Mouse (Mus musculus) spleen, postnatal 4 days (tissue): ENCODE results near the gene Tbc1d13.
"Not testable (repeated sequence)": the region's sequence is repeated elsewhere in the genome, so short reads cannot be mapped to it uniquely, and the experiment has no call there.

Experiments
- DNase-seq, 2 experiments: peaks; one replicate each; pipeline ENCODE4 v3.0.0; 2022; ENCODE audit warnings: low spot score in 2 of 2

The Tbc1d13 gene

DNA sequence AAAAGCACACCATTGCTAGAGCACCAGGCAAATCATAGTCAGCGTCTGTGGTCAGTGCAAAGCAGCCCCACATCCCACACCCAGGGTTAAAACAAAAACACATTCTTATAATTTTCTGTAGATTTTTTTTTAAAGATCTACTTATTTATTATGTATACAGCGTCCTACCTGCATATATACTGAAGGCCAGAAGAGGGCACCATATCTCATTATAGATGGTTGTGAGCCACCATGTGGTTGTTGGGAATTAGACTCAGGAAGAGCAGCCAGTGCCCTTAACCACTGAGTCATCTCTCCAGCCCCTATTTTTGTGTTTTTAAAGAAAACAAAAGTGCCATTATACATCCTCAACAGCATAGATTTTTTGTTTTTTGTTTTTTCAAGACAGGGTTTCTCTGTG lies 4.8 kb upstream of the Tbc1d13 start:
- DNase-seq: no peak

DNA sequence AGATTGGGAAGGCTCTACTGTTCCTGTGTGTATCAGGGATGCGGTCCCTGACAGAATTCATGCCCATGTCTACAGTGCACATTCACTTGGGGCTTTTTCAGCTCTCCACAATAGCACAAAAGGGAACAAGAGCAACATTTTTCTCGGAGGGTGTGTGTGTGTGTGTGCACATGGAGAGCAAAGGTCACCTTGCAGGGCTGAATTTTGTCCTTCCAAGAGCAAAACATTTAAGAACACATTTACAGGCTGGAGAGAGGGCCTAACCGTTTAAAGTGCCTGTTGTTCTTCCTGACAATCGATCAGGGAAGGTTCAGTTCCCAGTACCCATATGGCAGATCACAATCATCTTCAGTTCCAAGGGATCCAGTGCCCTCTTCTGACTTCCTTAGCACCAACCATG lies 3.4 kb upstream of the Tbc1d13 start:
- DNase-seq: no peak

DNA sequence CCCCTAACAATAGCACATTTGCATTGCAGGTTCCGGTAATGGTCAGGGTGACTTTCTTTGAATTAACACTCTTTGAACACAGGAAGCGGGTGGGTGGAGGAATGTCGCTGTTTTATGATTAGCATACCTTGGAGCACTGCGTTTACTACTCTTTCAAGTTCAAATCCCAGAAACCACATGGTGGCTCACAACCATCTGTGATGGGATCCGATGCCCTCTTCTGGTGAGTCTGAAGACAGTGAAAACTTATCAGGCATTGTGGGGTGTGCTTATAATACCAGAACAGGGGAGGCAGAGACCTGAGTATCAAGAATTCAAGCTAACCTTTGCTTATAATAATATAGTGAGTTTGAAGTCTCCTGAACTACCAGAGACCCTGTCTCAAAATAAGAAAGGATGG lies 2.3 kb upstream of the Tbc1d13 start:
- not testable (repeated sequence) for DNase-seq

DNA sequence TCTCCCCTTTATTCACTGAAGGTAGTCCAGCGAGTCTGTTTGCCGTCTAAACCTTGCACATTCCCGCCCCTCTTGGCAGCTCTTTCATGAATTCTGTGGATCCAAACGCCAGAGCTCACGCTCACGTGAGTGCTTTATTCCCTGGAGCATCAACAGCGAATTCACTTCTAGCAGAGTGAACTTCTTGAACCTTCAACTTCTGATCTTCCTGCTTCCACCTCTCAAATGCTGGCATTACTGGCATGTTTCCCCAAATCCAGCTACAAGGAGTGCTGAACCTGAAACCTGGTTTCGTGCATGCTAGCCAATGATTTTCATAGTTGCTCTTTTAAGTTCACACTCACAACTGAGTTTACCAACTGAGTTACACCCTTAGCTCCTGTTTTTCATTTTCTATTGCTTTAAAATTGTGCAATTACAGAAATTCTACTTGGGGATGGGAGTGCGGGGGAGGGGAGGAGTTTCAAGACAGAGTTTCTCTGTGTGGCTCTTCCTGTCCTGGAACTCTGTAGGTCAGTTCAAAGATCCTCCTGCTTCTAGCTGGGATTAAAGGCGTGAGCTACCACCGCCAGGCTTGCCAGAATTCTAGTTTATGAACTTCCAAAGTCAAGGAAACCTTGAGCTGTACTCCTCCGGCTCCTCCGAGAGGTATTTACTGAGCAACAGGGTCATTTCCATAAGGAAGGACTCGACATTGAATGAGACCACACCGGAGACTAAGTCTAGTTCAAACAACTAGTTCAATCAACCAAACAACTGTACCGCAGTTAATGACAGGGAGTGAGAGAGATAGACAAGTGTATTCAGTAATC lies 539 bp upstream of the Tbc1d13 start:
- no peak for DNase-seq

DNA sequence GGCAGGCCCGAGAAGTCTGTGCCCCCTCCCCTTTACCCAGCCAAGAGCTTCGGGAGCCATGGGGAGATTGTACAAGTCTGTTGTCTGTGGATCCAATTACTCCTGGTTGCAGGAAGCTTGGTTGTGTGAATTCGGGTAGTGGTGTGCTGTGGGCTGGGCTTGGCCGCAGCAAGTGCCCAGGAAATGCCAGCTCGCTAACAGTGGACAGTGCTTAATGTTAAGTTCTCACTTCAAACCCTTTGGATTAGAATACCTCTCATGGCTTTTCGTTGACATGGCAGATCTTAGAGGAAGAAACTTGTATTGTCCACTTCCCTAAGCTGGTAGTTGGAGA lies 799 bp downstream of the Tbc1d13 start:
- DNase-seq: no peak

DNA sequence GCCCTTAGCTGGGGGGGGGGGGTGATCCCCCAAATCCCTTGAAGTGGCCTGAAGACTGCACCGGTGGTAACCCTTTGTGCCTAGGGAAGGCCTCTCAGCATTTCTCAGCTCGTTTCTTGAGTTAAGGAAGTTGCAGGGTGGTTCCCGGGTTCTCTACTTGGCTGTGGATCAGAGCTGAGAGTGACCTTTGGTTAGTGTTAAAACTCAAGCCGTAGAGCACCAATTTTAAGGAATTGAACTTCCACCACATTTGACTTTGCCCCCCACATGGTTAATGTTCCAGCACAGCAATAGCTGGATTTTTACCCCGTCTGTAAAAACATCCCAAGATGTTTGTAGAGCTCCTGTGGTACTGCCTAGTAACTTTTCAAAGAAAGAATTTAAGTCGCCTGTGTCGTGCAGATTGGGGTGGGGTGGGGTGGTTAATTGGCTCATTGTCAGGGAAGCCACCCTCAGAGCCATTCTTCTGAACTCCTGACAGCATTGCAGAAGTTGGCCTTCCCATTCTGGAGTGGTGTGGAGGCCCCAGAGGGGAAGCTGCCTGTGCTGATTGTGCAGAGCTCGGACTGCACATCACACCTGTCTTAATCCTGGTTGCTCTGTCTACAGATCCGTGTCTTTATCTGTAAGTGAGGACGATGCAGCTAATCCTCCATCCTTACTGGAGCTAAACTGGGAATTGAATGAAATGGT lies 1.5 kb downstream of the Tbc1d13 start:
- no peak for DNase-seq

DNA sequence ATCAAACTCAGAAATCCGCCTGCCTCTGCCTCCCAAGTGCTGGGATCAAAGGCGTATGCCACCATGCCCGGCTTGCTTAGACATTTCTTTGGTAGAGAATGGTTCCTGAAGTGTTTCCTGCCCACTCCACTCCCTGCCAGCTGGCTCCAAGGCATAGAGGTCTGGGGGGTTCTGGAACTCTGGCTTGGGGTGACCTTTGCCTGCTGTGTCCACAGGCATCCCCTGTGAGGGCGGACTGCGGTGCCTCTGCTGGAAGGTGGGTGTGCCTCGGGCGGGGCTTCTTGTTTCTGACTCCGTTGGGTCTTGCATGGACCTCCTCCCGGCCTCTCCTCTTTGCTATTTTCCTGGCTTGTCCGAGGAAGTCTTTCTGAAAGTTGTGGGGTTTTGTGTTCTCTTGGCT lies 2.9 kb downstream of the Tbc1d13 start:
- no peak for DNase-seq

DNA sequence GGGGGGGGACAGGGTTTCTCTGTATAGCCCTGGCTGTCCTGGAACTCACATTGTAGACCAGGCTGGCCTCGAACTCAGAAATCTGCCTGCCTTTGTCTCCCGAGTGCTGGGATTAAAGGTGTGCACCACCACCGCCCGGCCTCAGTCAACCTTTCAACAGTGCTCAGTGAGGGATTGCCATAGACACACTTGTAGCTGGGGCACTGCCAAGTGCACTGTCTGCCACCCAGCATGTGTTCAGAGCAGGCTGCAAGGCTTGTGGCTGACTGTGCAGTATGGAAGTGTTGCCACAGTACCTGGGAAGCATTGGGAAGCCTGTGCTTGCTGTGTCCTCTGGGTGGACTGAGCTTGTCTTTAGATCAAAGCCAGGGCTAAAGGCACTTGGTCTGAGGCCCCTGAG lies 6.5 kb downstream of the Tbc1d13 start:
- DNase-seq: not testable (repeated sequence)

DNA sequence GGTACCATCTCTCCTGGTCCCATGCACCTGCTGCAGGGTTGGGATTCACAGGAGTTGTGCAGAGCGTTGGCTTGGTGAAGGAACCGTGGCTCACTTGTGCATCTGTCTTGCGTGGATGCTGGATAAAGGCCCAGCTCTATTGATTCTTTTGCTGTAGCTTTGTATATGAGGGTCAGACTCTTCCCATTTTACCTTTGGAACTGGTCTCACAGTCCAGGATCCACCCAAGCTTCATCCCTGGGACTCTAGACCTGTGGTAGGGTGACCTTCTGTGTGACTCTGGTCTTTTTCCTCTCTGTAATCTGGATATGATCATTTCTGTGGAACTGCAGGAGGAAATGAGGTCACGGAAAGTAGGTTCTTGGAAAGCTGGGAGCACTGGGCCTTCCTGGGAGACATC lies 10.9 kb downstream of the Tbc1d13 start:
- DNase-seq: no peak

DNA sequence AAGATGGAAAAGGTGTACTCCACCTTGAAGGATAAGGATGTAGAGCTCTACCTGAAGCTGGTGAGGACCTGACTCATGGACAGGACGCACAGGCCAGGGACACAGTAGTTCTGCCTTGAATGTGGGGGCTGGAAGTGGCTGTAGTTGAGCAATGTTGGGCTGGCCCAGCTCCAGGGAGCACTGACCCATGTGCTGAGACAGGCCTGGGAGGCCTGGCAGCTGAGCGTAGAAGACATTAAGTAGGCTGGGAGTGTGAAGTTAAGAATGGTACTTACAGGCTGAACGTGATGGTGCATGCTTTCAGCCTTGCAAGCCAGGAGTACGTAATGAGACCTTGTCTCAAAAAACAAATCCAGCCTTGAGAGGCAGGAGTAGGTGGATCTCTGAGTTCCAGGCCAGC lies 13.9 kb downstream of the Tbc1d13 start:
- no peak for DNase-seq

DNA sequence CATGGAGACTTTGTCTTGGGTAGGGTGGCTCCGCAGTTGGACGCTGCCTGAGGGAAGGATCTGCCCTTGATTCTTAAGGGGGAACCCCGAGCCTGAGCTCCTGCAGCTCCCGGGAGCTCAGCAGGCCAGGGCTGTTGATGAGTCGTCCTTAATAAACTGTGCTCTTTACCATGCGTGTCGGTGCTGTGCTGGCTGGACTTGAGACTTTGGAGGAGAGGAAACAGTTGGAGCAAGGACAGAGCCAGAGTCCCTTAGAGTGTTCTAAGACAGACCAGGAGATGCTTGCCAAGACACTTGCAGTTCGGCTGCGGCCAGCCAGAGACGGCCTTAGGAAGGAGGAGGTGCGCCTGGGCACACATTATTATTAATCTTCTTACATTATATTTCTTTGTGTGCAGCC lies 18.3 kb downstream of the Tbc1d13 start:
- no peak for DNase-seq

DNA sequence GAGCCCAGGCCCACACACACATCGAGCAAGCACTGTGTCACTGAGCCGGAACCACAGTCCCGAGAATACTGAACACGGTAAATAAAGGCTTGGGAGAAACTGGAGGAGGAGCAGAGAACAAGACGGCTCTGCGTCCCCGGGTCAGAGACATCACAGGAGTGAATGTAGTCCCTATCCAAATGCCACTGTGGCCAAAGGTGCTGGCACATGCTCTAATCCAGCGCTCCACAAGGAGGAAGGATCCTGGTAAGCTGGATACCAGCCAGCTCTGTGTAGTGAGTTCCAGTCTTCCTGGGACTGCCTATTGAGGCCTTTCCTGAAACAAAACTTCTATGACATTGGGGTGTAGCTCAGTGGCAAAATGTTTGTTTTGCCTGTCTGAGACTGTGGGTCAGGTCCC lies 19.1 kb downstream of the Tbc1d13 start:
- no peak for DNase-seq

DNA sequence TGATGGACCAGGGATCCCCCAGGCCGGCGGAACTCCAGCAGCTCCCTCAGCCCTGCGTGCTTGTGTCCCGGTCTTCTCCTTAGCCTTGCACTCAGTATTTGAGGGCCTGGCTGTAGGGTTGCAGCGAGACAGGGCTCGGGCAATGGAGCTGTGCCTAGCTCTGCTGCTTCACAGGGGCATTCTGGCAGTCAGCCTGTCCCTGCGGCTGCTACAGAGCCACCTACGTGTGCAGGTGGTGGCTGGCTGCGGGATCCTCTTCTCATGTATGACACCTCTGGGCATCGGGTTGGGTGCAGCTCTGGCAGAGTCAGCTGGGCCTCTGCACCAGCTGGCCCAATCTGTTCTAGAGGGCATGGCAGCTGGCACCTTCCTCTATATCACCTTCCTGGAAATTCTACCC lies 26.3 kb downstream of the Tbc1d13 start:
- not testable (repeated sequence) for DNase-seq

DNA sequence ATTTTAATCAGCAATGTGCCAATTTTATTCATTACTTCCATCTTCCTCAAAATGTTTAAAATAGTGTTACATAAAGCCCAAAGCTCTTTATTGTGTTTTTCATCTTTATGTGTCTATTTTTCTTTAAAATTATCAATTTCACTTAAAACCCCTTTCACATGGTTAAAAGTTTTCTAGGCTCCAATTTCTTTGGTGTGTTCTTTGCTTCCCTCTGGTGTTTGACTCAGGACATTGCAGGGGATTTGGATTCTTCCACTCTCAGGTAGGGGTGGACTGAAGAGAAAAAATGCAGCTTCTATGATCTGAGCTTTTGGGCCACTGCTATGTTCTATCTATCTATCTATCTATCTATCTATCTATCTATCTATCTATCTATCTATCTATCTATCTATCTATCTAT lies 28.3 kb downstream of the Tbc1d13 start:
- no peak for DNase-seq

DNA sequence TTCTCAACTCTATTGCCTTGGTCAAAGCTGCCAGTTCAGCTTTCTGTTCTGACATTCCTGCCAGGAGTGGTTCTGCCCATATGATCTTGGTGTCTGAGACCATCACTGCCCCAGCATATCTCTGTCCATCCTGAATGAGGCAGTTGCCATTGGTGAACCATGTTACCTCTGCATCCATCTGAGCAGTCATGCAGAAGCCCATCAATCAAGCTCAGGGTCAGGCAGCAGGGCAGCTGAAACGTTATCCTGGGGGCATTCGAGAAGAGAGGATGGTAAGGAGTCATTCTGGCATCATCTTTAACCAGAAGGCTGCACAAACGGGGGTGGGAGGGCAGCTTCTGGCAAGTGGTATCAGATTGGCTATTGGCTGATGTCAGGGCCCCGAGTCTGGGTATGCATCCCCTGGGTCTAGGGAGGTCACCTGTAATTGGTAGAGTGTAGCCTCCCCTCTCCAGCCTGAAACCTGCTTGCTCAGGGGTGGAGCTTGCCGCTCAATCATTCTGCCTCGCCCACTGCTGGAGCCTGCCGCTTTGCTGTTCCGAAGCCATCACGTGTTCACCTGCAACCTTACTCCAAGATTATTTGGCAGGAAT lies 30.9 kb downstream of the Tbc1d13 start:
- no peak for DNase-seq

DNA sequence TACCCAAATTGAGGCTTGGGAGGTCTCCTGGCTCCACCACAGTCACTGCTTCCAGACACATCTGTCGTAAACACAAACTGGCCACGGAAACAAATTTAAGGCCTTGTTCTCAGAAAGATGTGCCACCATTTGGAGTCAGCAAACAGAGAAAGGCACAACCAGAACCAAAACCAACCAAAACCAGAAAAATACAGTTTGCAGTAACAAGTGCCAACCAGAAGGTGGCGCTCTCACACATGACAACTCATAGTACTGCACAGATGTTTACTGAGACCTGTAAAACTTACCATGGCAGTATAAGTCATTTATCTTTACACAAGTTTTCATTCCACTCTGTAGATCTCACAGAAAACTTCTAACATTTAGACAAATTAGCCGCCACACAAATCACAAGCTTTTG lies 33.1 kb downstream of the Tbc1d13 start:
- no peak for DNase-seq

DNA sequence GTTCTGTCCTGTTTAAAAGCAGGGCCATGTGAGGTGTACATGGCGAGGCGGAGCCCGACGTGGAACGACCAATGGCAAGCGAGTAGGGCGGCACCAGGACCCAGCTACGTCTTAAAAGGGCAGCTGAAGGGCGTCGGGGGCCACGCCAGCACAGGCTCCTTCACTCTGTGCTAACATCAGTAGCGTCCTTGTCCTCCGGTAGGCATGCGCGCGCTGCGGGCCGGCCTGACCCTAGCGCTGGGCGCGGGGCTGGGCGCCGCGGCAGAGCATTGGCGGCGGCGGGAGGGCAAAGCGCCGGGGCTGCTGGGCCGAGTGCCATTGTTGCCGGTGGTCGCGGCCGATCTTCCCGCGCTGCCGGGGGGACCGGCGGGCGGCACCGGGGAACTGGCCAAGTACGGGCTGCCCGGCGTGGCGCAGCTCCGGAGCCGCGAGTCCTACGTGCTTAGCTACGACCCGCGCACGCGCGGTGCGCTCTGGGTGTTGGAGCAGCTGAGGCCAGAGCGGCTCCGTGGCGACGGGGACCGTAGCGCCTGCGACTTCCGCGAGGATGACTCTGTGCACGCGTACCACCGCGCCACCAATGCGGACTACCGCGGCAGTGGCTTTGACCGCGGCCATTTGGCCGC lies 37.9 kb downstream of the Tbc1d13 start, which contains the start of gene Endog:
Gene Endog (plus strand): TSS at position 123 of the 626 bp plus-strand sequence.
- peak; percentile 77 to 89 for DNase-seq

DNA sequence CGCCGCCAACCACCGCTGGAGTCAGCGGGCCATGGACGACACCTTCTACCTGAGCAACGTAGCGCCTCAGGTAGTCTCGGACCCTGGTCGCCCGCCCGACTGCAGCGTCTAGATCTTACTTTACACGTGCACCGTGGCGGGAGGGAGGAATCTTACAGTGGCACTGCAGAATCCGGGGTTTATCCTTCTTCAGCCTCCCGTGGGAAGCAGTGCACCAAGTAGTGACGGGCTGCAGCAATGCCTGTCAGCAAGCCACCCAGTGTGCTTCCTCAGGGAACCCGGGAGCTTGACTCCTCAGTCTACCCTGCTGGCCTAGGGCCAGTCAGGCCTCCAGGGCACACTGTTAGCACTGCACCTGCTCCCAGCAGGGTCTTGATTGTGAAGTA lies 38.4 kb downstream of the Tbc1d13 start:
- DNase-seq: no peak

DNA sequence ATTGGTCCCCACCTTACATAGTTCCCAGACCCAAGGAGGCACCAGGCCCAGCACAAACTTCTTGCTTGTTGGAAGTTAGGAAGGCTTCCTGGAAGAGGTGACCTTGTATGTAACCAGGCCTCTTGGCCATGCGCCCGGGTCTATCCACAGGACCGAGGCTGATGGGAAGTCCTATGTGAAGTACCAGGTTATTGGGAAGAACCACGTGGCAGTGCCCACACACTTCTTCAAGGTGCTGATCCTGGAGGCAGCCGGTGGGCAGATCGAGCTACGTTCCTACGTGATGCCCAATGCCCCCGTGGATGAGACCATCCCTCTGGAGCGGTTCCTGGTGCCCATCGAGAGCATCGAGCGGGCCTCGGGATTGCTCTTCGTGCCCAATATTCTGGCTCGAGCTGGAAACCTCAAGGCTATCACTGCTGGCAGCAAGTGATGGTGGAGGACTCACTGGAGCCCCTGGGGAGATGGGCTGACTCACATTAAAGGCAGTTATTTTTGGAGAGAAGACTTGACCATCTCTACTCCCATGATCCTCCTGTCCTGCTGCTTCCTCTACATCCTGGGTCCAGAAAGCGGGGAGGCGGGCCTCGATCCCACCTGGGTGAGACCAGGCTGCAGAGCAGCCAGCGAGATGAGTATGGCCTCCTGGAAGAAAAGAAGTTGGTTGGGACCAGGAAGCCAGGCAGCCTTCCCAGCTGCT lies 40.1 kb downstream of the Tbc1d13 start:
- DNase-seq: no peak

DNA sequence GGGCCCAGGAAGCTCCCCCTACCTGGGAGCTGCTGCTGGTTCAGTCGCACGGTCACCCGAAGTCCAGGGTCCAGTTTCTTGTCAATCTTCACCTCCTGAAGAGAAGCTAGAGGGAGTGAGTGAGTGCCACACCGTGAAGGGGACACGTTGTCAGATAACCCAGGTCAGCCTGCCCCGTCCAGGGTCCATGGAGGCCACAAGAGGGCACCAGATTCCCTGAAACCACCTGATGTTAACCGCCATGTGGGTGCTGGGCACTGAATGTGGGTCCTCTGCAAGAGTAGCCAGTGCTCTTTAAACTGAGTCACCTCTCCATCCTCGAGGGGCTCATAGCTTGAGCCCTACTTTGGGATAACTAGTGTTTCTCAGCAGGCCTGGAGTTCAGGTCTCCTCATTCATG lies 42.4 kb downstream of the Tbc1d13 start:
- DNase-seq: no peak

DNA sequence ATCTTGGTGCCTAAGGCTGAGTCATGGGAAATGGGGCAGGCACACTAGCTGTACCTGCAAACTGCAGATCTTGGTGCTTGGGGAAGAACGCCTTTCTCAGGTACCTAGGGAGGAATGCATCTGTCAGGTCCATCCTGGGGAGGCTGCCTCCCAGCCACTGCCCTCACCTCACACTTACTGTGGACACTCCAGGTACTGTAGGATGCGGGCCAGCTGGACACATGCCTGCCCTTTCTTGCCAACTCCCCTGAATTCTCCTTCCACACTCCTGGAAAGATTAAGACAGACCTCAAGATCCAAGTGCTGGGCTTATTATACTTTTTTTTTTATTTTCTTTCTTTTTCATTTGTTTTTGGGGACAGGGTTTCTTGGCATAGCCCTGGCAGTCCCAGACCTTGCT lies 43.0 kb downstream of the Tbc1d13 start:
- DNase-seq: no peak
